Mouse (Mus musculus) midbrain, embryonic 11.5 days (tissue): ENCODE results near the gene Card6. TPM values are rescaled to one million over a fixed set of nuclear protein-coding genes. Genes with fewer than 3 reads are reported as not detected.

ENCODE experiments used
- ATAC-seq: fragments of 200-750 bp; cut with Nextera tagmentation; 2 replicates; pipeline ENCODE4 v1.8.0; 2017; ENCODE audit warnings: moderate TSS enrichment, moderate library complexity; ENCODE audit not compliant: low FRiP score
- DNase-seq: peaks from one replicate; pipeline ENCODE4 v3.0.0; 2015; ENCODE audit warnings: low spot score; ENCODE audit errors: missing footprints
- H3K27ac ChIP-seq: fragments of 300-500 bp; sonication (generic); 2 replicates; pipeline ENCODE4 v1.5.1; 2014; ENCODE audit warnings: low read depth, low read length
- H3K27me3 ChIP-seq: fragments of 300-500 bp; sonication (generic); 2 replicates; pipeline ENCODE4 v1.6.1; 2014; ENCODE audit warnings: mild to moderate bottlenecking, low read length, moderate library complexity, mixed read lengths; ENCODE audit not compliant: control insufficient read depth, insufficient read depth
- H3K36me3 ChIP-seq: fragments of 300-500 bp; sonication (generic); 2 replicates; pipeline ENCODE4 v1.6.1; 2014; ENCODE audit warnings: mild to moderate bottlenecking, low read length, moderate library complexity, mixed read lengths; ENCODE audit not compliant: control insufficient read depth, insufficient read depth
- H3K4me1 ChIP-seq: fragments of 300-500 bp; sonication (generic); 2 replicates; pipeline ENCODE4 v1.6.1; 2014; ENCODE audit warnings: low read length; ENCODE audit not compliant: control insufficient read depth, insufficient read depth
- H3K4me2 ChIP-seq: fragments of 300-500 bp; sonication (generic); 2 replicates; pipeline ENCODE4 v1.6.1; 2014; ENCODE audit warnings: mild to moderate bottlenecking, moderate library complexity
- H3K4me3 ChIP-seq: fragments of 300-500 bp; sonication (generic); 2 replicates; pipeline ENCODE4 v1.5.1; 2014; ENCODE audit warnings: low read depth, low read length
- H3K9ac ChIP-seq: fragments of 300-500 bp; sonication (generic); 2 replicates; pipeline ENCODE4 v1.6.1; 2014; ENCODE audit warnings: low read length
- H3K9me3 ChIP-seq: fragments of 300-500 bp; sonication (generic); 2 replicates; pipeline ENCODE4 v1.6.1; 2016; ENCODE audit warnings: low read length; ENCODE audit not compliant: control insufficient read depth
- WGBS: fragments of 180-500 bp; shearing (Covaris S2); extraction: QIAGEN DNeasy Blood & Tissue Kit; methylation state at CpG from one replicate; pipeline ENCODE4 v1.1.7; 2014; 5-methylcytosine and 5-hydroxymethylcytosine counted together
- polyA plus RNA-seq: library from polyadenylated mRNA; unstranded; fragments of >200 nt; fragmentation: Nextera tagmentation; extraction: Ambion mirVana; gene quantifications from 2 replicates; pipeline ENCODE4 v1.2.1, GENCODE M21; 2014

The Card6 gene
- polyA plus RNA-seq, 1 experiment from 2014 or later, result 0.63 TPM

DNA sequence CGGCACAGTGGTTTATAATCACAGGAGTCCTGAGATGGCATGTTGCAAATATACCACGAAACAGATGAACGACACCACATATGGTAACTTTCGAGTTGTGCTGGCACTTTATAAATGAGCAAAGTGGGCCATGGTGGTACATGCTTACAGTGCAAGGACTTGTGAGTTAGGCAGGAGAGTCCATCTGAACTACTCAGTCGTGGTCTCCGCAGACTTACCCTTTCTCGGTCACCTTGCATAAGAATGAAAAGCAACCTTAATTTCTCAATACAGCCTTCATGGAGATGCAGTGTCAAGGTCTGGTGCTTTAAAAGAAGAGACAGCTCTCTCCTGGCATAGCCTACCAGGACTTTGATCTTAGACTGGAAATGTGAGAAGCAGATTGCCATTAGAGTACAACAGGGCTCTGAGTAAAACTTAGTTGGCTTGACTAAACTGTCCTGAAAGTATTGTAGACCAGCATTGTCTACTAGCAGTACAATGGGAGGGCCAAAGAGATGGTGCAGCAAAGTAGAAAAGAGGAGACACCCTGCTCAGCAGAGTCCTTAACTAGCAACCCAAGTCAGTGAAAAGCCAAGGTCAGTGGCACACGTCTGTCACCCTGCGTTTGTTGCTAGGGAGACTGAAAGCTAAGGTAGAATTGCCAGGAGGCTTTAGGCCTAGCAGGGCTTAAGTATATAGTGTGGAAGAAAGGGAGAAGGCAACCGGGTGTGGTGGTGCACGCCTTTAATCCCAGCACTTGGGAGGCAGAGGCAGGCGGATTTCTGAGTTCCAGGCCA, 13.4 kb upstream of the Card6 start:
- peaks cover 9% of the 10 kb centered on the region for H3K4me1 ChIP-seq
- ATAC-seq, result peak; percentile 13; the same call in 1 of the 2 replicates
- no peak overlapping the region for H3K9ac ChIP-seq
- H3K4me2 ChIP-seq, result no peak overlapping the region
- H3K9me3 ChIP-seq, result no peaks in the 10 kb centered on the region
- no peak overlapping the region for H3K27ac ChIP-seq
- DNase-seq, result no peak
- H3K4me3 ChIP-seq, result no peak overlapping the region
- peaks cover 32% of the 10 kb centered on the region for H3K36me3 ChIP-seq
- no peaks in the 10 kb centered on the region for H3K27me3 ChIP-seq
- 86% methylated on average over 12 of the region's 12 CpGs for WGBS

DNA sequence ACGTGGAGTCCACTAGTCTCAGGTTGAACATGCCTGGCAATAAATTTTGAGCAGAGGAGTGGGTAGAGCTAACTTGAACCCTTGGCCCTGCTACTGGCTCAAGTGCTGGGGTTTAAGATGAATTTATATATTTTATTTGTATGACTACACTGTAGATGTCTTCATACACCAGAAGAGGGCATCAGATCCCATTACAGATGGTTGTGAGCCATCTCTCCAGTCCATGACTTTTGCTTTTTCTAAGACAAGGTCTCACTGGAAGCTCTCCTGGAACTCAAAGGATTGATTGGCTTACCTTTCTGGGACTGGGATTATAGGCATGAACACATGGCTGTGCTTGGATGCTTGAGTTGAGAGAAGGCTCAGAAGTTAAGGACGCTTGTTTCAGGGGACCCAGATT, 11.4 kb upstream of the Card6 start:
- WGBS, result 91% methylated on average over 2 of the region's 2 CpGs
- no peak for ATAC-seq
- H3K27me3 ChIP-seq, result no peaks in the 10 kb centered on the region
- H3K27ac ChIP-seq, result no peak overlapping the region
- no peak overlapping the region for H3K4me2 ChIP-seq
- H3K9ac ChIP-seq, result no peak overlapping the region
- H3K36me3 ChIP-seq, result peaks cover 32% of the 10 kb centered on the region
- no peak for DNase-seq
- no peaks in the 10 kb centered on the region for H3K9me3 ChIP-seq
- H3K4me1 ChIP-seq, result peaks cover 9% of the 10 kb centered on the region
- H3K4me3 ChIP-seq, result no peak overlapping the region

DNA sequence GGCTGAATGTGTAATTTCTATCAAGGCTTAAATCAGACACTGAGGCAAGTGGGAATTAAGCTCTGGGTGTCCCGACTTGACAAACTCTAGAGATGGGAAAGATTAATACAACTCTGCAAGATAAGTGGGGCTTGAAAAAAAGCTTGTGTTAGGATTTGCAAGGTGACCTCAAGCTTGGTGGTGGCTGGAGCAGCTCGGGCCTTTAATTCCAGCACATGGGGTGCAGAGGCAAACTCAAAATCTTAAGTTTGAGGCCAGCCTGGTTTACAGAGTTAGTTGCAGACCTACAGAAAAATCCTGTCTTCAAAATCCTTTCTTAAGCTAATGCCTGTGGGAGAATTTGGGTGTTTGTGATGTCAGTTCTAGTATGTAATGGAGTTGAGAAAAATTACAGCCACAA, 10.9 kb upstream of the Card6 start:
- Histone ChIP-seq H3K4me3 (no peak overlapping the region), H3K27ac (no peak overlapping the region), H3K4me1 (peaks cover 9% of the 10 kb centered on the region), H3K36me3 (peaks cover 28% of the 10 kb centered on the region), H3K27me3 (no peaks in the 10 kb centered on the region), H3K9me3 (no peaks in the 10 kb centered on the region), H3K9ac (no peak overlapping the region), H3K4me2 (no peak overlapping the region)
- ATAC-seq (no peak), DNase-seq (no peak)
- WGBS, result 90% methylated on average over 2 of the region's 2 CpGs

DNA sequence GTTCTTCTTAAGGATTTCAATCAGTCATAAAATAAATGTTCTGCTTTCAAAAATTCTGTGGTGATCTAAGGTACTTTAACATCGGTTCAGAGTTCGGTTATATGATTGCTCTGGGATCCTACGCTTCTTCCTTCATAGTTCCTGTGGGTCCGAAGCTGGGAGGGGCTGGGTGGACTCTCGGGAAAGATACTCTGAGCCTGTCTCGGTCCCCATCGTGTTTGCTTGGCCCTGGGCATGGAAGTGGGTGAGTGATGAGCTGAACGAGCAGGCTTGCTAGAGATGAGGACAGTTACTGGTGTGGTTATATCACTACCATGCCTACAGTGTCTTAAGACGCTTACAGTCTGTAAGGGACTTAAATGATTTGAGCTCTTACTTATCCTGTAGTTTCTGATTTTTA, 10.3 kb upstream of the Card6 start:
- H3K4me3 ChIP-seq, result no peak overlapping the region
- H3K27ac ChIP-seq, result no peak overlapping the region
- no peak overlapping the region for H3K9ac ChIP-seq
- H3K4me2 ChIP-seq, result no peak overlapping the region
- ATAC-seq (no peak), DNase-seq (no peak)
- H3K27me3 ChIP-seq, result no peaks in the 10 kb centered on the region
- 92% methylated on average over 9 of the region's 9 CpGs for WGBS
- H3K36me3 ChIP-seq, result peaks cover 28% of the 10 kb centered on the region
- H3K4me1 ChIP-seq, result peaks cover 9% of the 10 kb centered on the region
- no peaks in the 10 kb centered on the region for H3K9me3 ChIP-seq

DNA sequence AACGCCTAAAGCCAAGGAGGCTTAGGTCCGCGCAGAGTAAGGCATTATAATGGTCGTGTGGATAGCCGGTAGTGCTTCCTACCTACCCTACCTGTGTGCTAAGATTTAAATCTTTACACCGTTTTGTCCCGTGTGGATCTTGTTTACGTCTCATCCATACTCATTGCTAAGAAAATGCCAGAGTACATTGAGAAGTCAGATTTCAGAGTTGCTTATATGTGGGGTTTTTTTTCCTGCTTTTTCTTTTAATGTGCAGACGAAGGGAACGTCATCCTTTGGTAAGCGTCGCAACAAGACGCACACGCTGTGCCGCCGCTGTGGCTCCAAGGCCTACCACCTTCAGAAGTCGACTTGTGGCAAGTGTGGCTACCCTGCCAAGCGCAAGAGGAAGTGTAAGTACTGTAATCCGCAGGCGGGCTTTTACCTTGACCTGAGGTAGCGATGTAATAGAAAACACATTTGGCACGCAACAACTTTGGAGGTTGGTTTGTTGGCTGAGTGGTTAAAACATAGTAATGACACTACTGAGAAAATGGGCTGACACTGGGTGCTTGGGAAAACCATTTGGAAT, 8.8 kb upstream of the Card6 start:
- Histone ChIP-seq H3K4me1 (peaks cover 9% of the 10 kb centered on the region), H3K9me3 (no peaks in the 10 kb centered on the region), H3K4me3 (peak overlapping the region; percentile 96), H3K27ac (peak overlapping the region; percentile 42; the same call in 1 of the 2 replicates), H3K36me3 (peaks cover 28% of the 10 kb centered on the region), H3K27me3 (no peaks in the 10 kb centered on the region), H3K4me2 (peak overlapping the region; percentile 71), H3K9ac (peak overlapping the region; percentile 96)
- WGBS, result 3% methylated on average over 22 of the region's 22 CpGs
- no peak for DNase-seq
- ATAC-seq, result no peak

DNA sequence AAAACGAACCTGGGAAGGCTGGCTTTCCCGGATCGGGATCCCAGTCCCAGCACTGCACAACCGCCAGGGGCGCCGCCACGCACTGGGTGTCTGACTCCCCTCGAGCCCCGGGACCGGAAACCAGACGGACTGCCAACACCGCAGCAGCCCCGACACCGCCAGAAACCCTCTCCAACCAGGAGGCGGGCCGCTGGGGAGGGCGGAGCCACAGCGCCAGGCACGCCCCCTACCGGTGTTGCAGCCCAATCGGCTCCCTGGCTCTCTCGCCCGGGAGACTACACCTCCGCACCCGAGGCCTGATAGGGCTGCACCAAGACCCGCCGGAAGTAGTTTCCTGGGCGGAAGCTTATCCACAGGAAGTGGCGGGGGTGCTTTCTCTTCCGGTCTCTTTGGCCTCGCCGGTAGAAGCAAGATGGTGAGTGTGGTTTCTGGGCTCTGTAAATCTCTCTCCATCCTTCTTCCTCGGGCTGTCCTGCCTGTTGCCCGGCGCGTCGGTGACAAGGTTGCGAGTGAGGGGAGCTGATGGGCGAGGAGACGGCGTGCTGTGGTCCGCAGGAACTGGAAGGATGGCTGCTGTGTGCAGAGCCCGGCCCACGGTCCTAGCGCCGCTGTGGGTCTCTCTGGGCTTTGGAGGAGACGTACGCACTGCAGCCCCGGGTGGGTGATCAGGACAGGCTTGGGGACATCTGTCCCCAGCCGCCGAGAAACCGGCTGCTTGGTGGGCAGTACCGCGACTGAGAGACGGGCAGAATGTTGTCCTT, 8.1 kb upstream of the Card6 start, which contains the start of gene Rpl37:
TSS of gene Rpl37 (plus strand) at position 376 of the 761 bp plus-strand sequence.
- H3K4me3 ChIP-seq, result peak within 1 kb of the TSS; percentile 96
- peaks cover 24% of the 10 kb centered on the region for H3K36me3 ChIP-seq
- WGBS, result under 1% methylated on average over 54 of the region's 55 CpGs
- ATAC-seq (peak; percentile 99), DNase-seq (peak; percentile 99)
- H3K4me2 ChIP-seq, result peak within 1 kb of the TSS; percentile 71
- no peaks in the 10 kb centered on the region for H3K27me3 ChIP-seq
- H3K9me3 ChIP-seq, result no peaks in the 10 kb centered on the region
- peak within 1 kb of the TSS; percentile 96 for H3K9ac ChIP-seq
- peak within 1 kb of the TSS; percentile 60 for H3K27ac ChIP-seq
- peaks cover 9% of the 10 kb centered on the region for H3K4me1 ChIP-seq

DNA sequence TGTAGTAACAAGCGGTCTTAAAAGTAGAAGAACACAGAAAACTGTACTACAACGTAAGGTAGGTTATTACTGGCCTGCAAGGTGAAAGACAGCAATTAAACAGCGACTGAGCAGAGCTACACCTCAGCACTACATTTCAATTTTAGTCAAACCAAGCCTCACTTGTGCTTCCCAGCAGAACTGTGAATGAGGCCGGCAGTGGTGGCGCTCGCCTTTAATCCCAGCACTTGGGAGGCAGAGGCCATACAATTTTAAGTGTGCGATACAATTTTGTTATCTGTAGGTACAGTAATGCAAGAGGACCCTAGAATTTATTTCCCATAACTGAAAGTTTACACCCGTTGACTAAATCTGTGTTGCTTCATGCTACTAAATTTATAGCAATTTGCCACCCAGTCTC, 6.8 kb upstream of the Card6 start:
- H3K9ac ChIP-seq, result peak overlapping the region; percentile 62; the same call in 1 of the 2 replicates
- H3K27ac ChIP-seq, result no peak overlapping the region
- peaks cover 17% of the 10 kb centered on the region for H3K36me3 ChIP-seq
- DNase-seq, result no peak
- no peak for ATAC-seq
- 68% methylated on average over 8 of the region's 8 CpGs for WGBS
- H3K27me3 ChIP-seq, result no peaks in the 10 kb centered on the region
- peak overlapping the region; percentile 96 for H3K4me3 ChIP-seq
- no peaks in the 10 kb centered on the region for H3K9me3 ChIP-seq
- peaks cover 9% of the 10 kb centered on the region for H3K4me1 ChIP-seq
- peak overlapping the region; percentile 58 for H3K4me2 ChIP-seq

DNA sequence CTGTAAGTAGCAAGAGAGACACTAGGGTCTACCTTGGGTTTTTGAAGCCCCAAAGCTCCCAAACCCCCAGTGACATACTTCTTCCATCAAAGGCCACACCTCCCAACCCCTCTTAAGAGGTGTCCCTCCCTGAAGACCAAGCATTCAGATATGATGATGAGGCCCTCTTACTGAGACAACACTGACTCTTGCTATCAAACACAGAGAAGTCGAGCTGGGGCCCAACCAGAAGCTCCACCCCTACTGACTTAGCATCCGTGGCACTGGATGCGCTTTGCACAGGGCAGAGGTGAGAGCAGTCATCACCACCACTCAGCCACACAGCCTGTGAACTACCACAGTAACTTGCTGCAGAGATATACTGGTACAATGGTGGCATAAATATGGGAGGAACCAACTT, 4.3 kb upstream of the Card6 start:
- ATAC-seq, result no peak
- Histone ChIP-seq H3K9ac (no peak overlapping the region), H3K27me3 (no peaks in the 10 kb centered on the region), H3K4me2 (no peak overlapping the region), H3K9me3 (no peaks in the 10 kb centered on the region), H3K4me1 (peaks cover 4% of the 10 kb centered on the region), H3K36me3 (no peaks in the 10 kb centered on the region), H3K4me3 (no peak overlapping the region), H3K27ac (no peak overlapping the region)
- WGBS, result 77% methylated on average over 3 of the region's 3 CpGs
- DNase-seq, result no peak

DNA sequence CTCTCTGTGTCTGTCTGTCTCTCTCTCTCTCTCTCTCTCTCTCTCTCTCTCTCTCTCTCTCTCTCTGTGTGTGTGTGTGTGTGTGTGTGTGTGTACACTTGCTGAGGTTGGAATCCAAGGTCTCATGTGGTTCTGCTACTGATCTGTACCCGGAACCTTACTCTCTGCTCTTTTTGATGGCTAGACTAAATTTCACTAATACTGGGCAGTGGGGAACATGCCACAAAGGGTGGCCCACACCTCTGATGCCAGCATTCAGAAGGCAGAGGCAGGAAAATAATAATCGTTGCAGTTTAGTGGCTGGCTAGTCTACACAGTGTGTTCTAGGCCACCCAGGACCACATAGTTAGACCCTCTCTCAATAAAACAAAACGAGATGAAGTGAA, 309 bp upstream of the Card6 start:
- WGBS, result 84% methylated on average over 3 of the region's 3 CpGs
- Histone ChIP-seq H3K4me2 (no peak overlapping the region), H3K27me3 (no peaks in the 10 kb centered on the region), H3K4me1 (no peaks in the 10 kb centered on the region), H3K36me3 (no peaks in the 10 kb centered on the region), H3K9me3 (no peaks in the 10 kb centered on the region), H3K27ac (no peak overlapping the region), H3K9ac (no peak overlapping the region), H3K4me3 (no peak overlapping the region)
- no peak for DNase-seq
- no peak for ATAC-seq
